In genomic region chr2:68884573-68884972, GRCm38 (mm10) we compare ENCODE assay signal across 13 mouse cellular contexts. TPM values are rescaled to one million over a fixed set of nuclear protein-coding genes. Genes with fewer than 3 reads are reported as not detected.
DNase-seq lines count a peak whose midpoint lies in the region; ATAC-seq lines count a peak whose summit lies in the region.
"Had no signal": no experiment of that assay in that cellular context is flagged by ENCODE, and none has a peak within 500 bp of the region (broad histone marks: within the 10 kb centered on the region; RNA-seq: fewer than 3 reads in every experiment).

No protein-coding gene starts in this region.

- no peak overlapping the region for H3K27ac ChIP-seq in embryonic facial prominence, embryonic 11.5 days (replicated peaks; ENCODE audit: low read depth, low read length)
- H3K27ac ChIP-seq in embryonic facial prominence, embryonic 10.5 days (replicated peaks) = no peak overlapping the region
- no peak overlapping the region for H3K27ac ChIP-seq in midbrain, embryonic 11.5 days (ENCODE audit: low read depth, low read length)
- H3K27ac ChIP-seq in midbrain, embryonic 10.5 days (replicated peaks) = no peak overlapping the region

- H3K36me3 ChIP-seq in embryonic facial prominence, embryonic 11.5 days (replicated peaks; ENCODE audit: control insufficient read depth, insufficient read depth, low read depth, low read length) = no peaks in the 10 kb centered on the region
- H3K36me3 ChIP-seq in embryonic facial prominence, embryonic 10.5 days (replicated peaks) = peaks cover 6% of the 10 kb centered on the region; the same call in 1 of the 2 replicates
- H3K36me3 ChIP-seq in midbrain, embryonic 11.5 days (ENCODE audit: control insufficient read depth, insufficient read depth, low read length) = no peaks in the 10 kb centered on the region
- no peaks in the 10 kb centered on the region for H3K36me3 ChIP-seq in midbrain, embryonic 10.5 days

- H3K27me3 ChIP-seq in embryonic facial prominence, embryonic 11.5 days (ENCODE audit: control insufficient read depth, insufficient read depth, low read length) = no peaks in the 10 kb centered on the region
- H3K27me3 ChIP-seq in embryonic facial prominence, embryonic 10.5 days (replicated peaks; ENCODE audit: low read depth, poor library complexity, severe bottlenecking) = no peaks in the 10 kb centered on the region
- H3K27me3 ChIP-seq in midbrain, embryonic 11.5 days (ENCODE audit: control insufficient read depth, insufficient read depth, low read length) = no peaks in the 10 kb centered on the region
- H3K27me3 ChIP-seq in midbrain, embryonic 10.5 days (ENCODE audit: low read depth, poor library complexity, severe bottlenecking) = no peaks in the 10 kb centered on the region
- H3K27me3 ChIP-seq: heart, embryonic 12.5 days had no signal

- 0 out of 2 replicates have a peak, but pooled peaks have one; percentile 66 for ATAC-seq in embryonic facial prominence, embryonic 11.5 days (replicated peaks; ENCODE audit: insufficient number of reproducible peaks, low FRiP score, low TSS enrichment, low read depth)
- no peak for ATAC-seq in midbrain, embryonic 11.5 days (ENCODE audit: low FRiP score)
- ATAC-seq: intestine, postnatal 0 days had no signal

- 79% methylated on average over 7 of the region's 7 CpGs for WGBS in embryonic facial prominence, embryonic 11.5 days
- WGBS in embryonic facial prominence, embryonic 10.5 days = 84% methylated on average over 7 of the region's 7 CpGs
- WGBS in midbrain, embryonic 11.5 days = 83% methylated on average over 7 of the region's 7 CpGs
- WGBS in midbrain, embryonic 10.5 days = 92% methylated on average over 7 of the region's 7 CpGs

- no peak overlapping the region for H3K4me2 ChIP-seq in embryonic facial prominence, embryonic 11.5 days (ENCODE audit: low read depth, low read length)
- H3K4me2 ChIP-seq in midbrain, embryonic 11.5 days = no peak overlapping the region
- H3K4me2 ChIP-seq: heart, embryonic 12.5 days had no signal

- intact Hi-C loops in left cerebral cortex, postnatal 36 days (cut with DNase I) = no loop called here
- intact Hi-C loops in heart, postnatal 10 days (cut with DNase I) = no loop called here

- no peak overlapping the region for H3K9ac ChIP-seq in embryonic facial prominence, embryonic 11.5 days (replicated peaks; ENCODE audit: low read length)
- no peak overlapping the region for H3K9ac ChIP-seq in midbrain, embryonic 11.5 days (ENCODE audit: low read length)
- H3K9ac ChIP-seq: heart, embryonic 12.5 days had no signal

- H3K9me3 ChIP-seq in embryonic facial prominence, embryonic 11.5 days (replicated peaks; ENCODE audit: control insufficient read depth, low read length) = no peaks in the 10 kb centered on the region
- no peaks in the 10 kb centered on the region for H3K9me3 ChIP-seq in embryonic facial prominence, embryonic 10.5 days
- H3K9me3 ChIP-seq in midbrain, embryonic 11.5 days (ENCODE audit: control insufficient read depth, low read length) = no peaks in the 10 kb centered on the region
- no peaks in the 10 kb centered on the region for H3K9me3 ChIP-seq in midbrain, embryonic 10.5 days (replicated peaks)
- H3K9me3 ChIP-seq: heart, embryonic 12.5 days had no signal

- H3K4me1 ChIP-seq in embryonic facial prominence, embryonic 11.5 days (ENCODE audit: control insufficient read depth, insufficient read depth, low read length) = no peaks in the 10 kb centered on the region
- peaks cover 32% of the 10 kb centered on the region for H3K4me1 ChIP-seq in embryonic facial prominence, embryonic 10.5 days
- no peaks in the 10 kb centered on the region for H3K4me1 ChIP-seq in midbrain, embryonic 11.5 days (ENCODE audit: control insufficient read depth, insufficient read depth, low read length)
- H3K4me1 ChIP-seq in midbrain, embryonic 10.5 days = peaks cover 12% of the 10 kb centered on the region

- no peak overlapping the region for H3K4me3 ChIP-seq in embryonic facial prominence, embryonic 11.5 days (ENCODE audit: low read depth, low read length)
- H3K4me3 ChIP-seq in embryonic facial prominence, embryonic 10.5 days = no peak overlapping the region
- no peak overlapping the region for H3K4me3 ChIP-seq in midbrain, embryonic 11.5 days (ENCODE audit: low read depth, low read length)
- no peak overlapping the region for H3K4me3 ChIP-seq in midbrain, embryonic 10.5 days
- H3K4me3 ChIP-seq: heart, embryonic 12.5 days had no signal

- DNase-seq in embryonic facial prominence, embryonic 11.5 days (ENCODE audit: low spot score) = no peak
- no peak for DNase-seq in embryonic facial prominence, embryonic 10.5 days (ENCODE audit: low spot score)
- peak; percentile 72 for DNase-seq in midbrain, embryonic 11.5 days (ENCODE audit: low spot score, missing footprints)
- no peak for DNase-seq in midbrain, embryonic 10.5 days (ENCODE audit: low spot score)
- DNase-seq in left cerebral cortex, postnatal 36 days (ENCODE audit: low spot score in 2 of 2) = peak; percentile 72 to 75
- DNase-seq in telencephalon, adult 2 months (ENCODE audit: low read depth, low spot score) = peak; percentile 89
- no peak for DNase-seq in heart, postnatal 10 days
- no peak for DNase-seq in urinary bladder, adult 18-20 months (ENCODE audit: low spot score in 2 of 2)
- DNase-seq: kidney, postnatal 25 days; liver; lung, postnatal 10 days had no signal

RNA-seq across cellular contexts. Expression of gene Cers6, which starts 23.3 kb away (rescaled TPM):
- polyA plus RNA-seq in embryonic facial prominence, embryonic 11.5 days (2014; fragmentation: Nextera tagmentation; extraction: Ambion mirVana) = 31.7 and 33.6 TPM in 2 replicates
- polyA plus RNA-seq in embryonic facial prominence, embryonic 10.5 days (2016; fragmentation: Nextera tagmentation; extraction: Ambion mirVana) = 28.4 and 28.8 TPM in 2 replicates
- polyA plus RNA-seq in midbrain, embryonic 11.5 days (2014; fragmentation: Nextera tagmentation; extraction: Ambion mirVana) = 32.1 and 34.0 TPM in 2 replicates
- 18.7 and 21.5 TPM in 2 replicates for polyA plus RNA-seq in midbrain, embryonic 10.5 days (2016; fragmentation: Nextera tagmentation; extraction: Ambion mirVana)
- 10 to 100 TPM; 54.1 to 84.6 TPM for total RNA-seq in left cerebral cortex, postnatal 36 days (2021)
- total RNA-seq in heart, postnatal 10 days (2021) = 10 to 100 TPM; 15.7 to 20.2 TPM

Comparison
In these comparisons a context has a peak if more than half of its experiments do, and no peak if none do; other contexts are left out.
1. DNase-seq: peak in midbrain, embryonic 11.5 days (single experiment), left cerebral cortex, postnatal 36 days (2 of 2) and telencephalon, adult 2 months (single experiment); none in embryonic facial prominence, embryonic 11.5 days (single experiment), embryonic facial prominence, embryonic 10.5 days (single experiment), midbrain, embryonic 10.5 days (single experiment), heart, postnatal 10 days (0 of 2) and urinary bladder, adult 18-20 months (0 of 2).